Mouse (Mus musculus) MEL (cell line): Measurements from ENCODE around the gene Cyp17a1. TPM values are rescaled to one million over a fixed set of nuclear protein-coding genes. Genes with fewer than 3 reads are reported as not detected.

Experiments
- DNase-seq: peaks from one replicate; pipeline ENCODE4 v3.0.0; 2011; ENCODE audit warnings: low read depth, low spot score
- H3K27ac ChIP-seq: 2 replicates; pipeline ENCODE4 v1.5.1; 2012; ENCODE audit warnings: low read depth, mild to moderate bottlenecking, control low read depth, low read length, moderate library complexity; ENCODE audit not compliant: control insufficient read depth
- H3K27me3 ChIP-seq, 2 experiments: fragments of 150-350 bp in 1 of 2; sonication (generic) in 1 of 2; 2 replicates each; pipeline ENCODE4 v1.6.1; 2012; ENCODE audit warnings: low read length in 2 of 2, mild to moderate bottlenecking in 2 of 2, improper control_type of control experiment in 1 of 2, moderate library complexity in 1 of 2; ENCODE audit not compliant: insufficient read depth in 2 of 2, control insufficient read depth in 1 of 2
- H3K36me3 ChIP-seq, 2 experiments: 2 replicates each; pipeline ENCODE4 v1.6.1; 2012 to 2014; ENCODE audit warnings: low read length in 2 of 2, improper control_type of control experiment in 1 of 2, inconsistent platforms in 1 of 2, mild to moderate bottlenecking in 1 of 2; ENCODE audit not compliant: insufficient read depth in 2 of 2, control insufficient read depth in 1 of 2
- H3K4me1 ChIP-seq, 2 experiments: fragments of 150-350 bp in 1 of 2; sonication (generic) in 1 of 2; 2 replicates each; pipeline ENCODE4 v1.6.1; 2012; ENCODE audit warnings: low read length in 2 of 2, improper control_type of control experiment in 1 of 2, mild to moderate bottlenecking in 1 of 2; ENCODE audit not compliant: insufficient read depth in 2 of 2, control insufficient read depth in 1 of 2
- H3K4me3 ChIP-seq, 2 experiments: fragments of 150-350 bp in 1 of 2; sonication (generic) in 1 of 2; 2 replicates each; pipeline ENCODE4 v1.5.1; 2012; ENCODE audit warnings: low read depth in 2 of 2, low read length in 2 of 2, mild to moderate bottlenecking in 2 of 2, moderate library complexity in 2 of 2, control low read depth in 1 of 2, improper control_type of control experiment in 1 of 2; ENCODE audit not compliant: control insufficient read depth in 1 of 2, insufficient read depth in 1 of 2
- H3K79me2 ChIP-seq: 2 replicates; pipeline ENCODE4 v1.6.1; 2012; ENCODE audit warnings: mild to moderate bottlenecking, low read length, moderate library complexity; ENCODE audit not compliant: control insufficient read depth, poor library complexity, insufficient read depth
- H3K9ac ChIP-seq: 2 replicates; pipeline ENCODE4 v1.6.1; 2012; ENCODE audit warnings: low read depth, mild to moderate bottlenecking, control low read depth, low read length, moderate library complexity; ENCODE audit not compliant: control insufficient read depth, poor library complexity, severe bottlenecking
- H3K9me3 ChIP-seq: fragments of 150-350 bp; sonication (generic); replicated peaks from 2 replicates; pipeline ENCODE4 v1.6.1; 2012; ENCODE audit warnings: mild to moderate bottlenecking, low read length, improper control_type of control experiment, moderate library complexity; ENCODE audit not compliant: insufficient read depth
- BHLHE40 ChIP-seq: IDR thresholded peaks from 2 replicates; pipeline ENCODE4 v1.6.1; 2012; ENCODE audit warnings: low read depth, mild to moderate bottlenecking, inconsistent platforms, low read length, improper control_type of control experiment, borderline replicate concordance
- CHD1 ChIP-seq: IDR thresholded peaks from 2 replicates; pipeline ENCODE4 v1.6.1; 2012; ENCODE audit warnings: low read depth, mild to moderate bottlenecking, inconsistent platforms, low read length, improper control_type of control experiment
- CTCF ChIP-seq, 3 experiments: IDR thresholded peaks in 2 of 3; conservative IDR thresholded peaks in 1 of 3; 2 replicates each; pipeline ENCODE4 v1.5.1; 2011 to 2012; ENCODE audit warnings: low read length in 3 of 3, low read depth in 2 of 3, mild to moderate bottlenecking in 2 of 3, improper control_type of control experiment in 1 of 3, inconsistent platforms in 1 of 3, mixed read lengths in 1 of 3, moderate library complexity in 1 of 3; ENCODE audit not compliant: control insufficient read depth in 1 of 3, insufficient read depth in 1 of 3, poor library complexity in 1 of 3, severe bottlenecking in 1 of 3
- ELF1 ChIP-seq: IDR thresholded peaks from 2 replicates; pipeline ENCODE4 v1.6.1; 2014; ENCODE audit warnings: low read depth, mild to moderate bottlenecking, inconsistent platforms, low read length, improper control_type of control experiment, moderate library complexity
- ETS1 ChIP-seq: IDR thresholded peaks from 2 replicates; pipeline ENCODE4 v1.6.1; 2012; ENCODE audit warnings: low read depth, mild to moderate bottlenecking, inconsistent platforms, low read length, improper control_type of control experiment, moderate library complexity
- GATA1 ChIP-seq: IDR thresholded peaks from 2 replicates; pipeline ENCODE4 v1.6.1; 2011; ENCODE audit warnings: low read depth, low read length, improper control_type of control experiment
- HCFC1 ChIP-seq: IDR thresholded peaks from 2 replicates; pipeline ENCODE4 v1.6.1; 2012; ENCODE audit warnings: low read depth, mild to moderate bottlenecking, inconsistent platforms, low read length, improper control_type of control experiment, moderate library complexity
- JUND ChIP-seq: IDR thresholded peaks from 2 replicates; pipeline ENCODE4 v1.6.1; 2011; ENCODE audit warnings: low read depth, mild to moderate bottlenecking, improper control_type of control experiment, low read length
- KAT2A ChIP-seq: conservative IDR thresholded peaks from 2 replicates; pipeline ENCODE4 v1.6.1; 2012; ENCODE audit warnings: low read depth, low read length, improper control_type of control experiment, inconsistent platforms
- MAFK ChIP-seq: IDR thresholded peaks from 2 replicates; pipeline ENCODE4 v1.6.1; 2011; ENCODE audit warnings: low read depth, mild to moderate bottlenecking, low read length, improper control_type of control experiment, borderline replicate concordance
- MXI1 ChIP-seq: IDR thresholded peaks from 2 replicates; pipeline ENCODE4 v1.6.1; 2011; ENCODE audit warnings: mild to moderate bottlenecking, low read depth, low read length, improper control_type of control experiment
- MYC ChIP-seq: IDR thresholded peaks from 2 replicates; pipeline ENCODE4 v1.6.1; 2011; ENCODE audit warnings: low read depth, mild to moderate bottlenecking, low read length, improper control_type of control experiment, moderate library complexity
- NELFE ChIP-seq: IDR thresholded peaks from 2 replicates; pipeline ENCODE4 v1.6.1; 2011; ENCODE audit warnings: low read depth, low read length, improper control_type of control experiment
- NRF1 ChIP-seq: IDR thresholded peaks from 2 replicates; pipeline ENCODE4 v1.6.1; 2014; ENCODE audit warnings: low read depth, mild to moderate bottlenecking, inconsistent platforms, low read length, improper control_type of control experiment, moderate library complexity; ENCODE audit not compliant: poor library complexity, insufficient read depth, severe bottlenecking
- POLR2A ChIP-seq, 2 experiments: IDR thresholded peaks; 2 replicates each; pipeline ENCODE4 v1.6.1; 2011 to 2012; ENCODE audit warnings: low read length in 2 of 2, mild to moderate bottlenecking in 2 of 2, control low read depth in 1 of 2, improper control_type of control experiment in 1 of 2, low read depth in 1 of 2, moderate library complexity in 1 of 2; ENCODE audit not compliant: control insufficient read depth in 1 of 2, insufficient read depth in 1 of 2, poor library complexity in 1 of 2
- POLR2AphosphoS2 ChIP-seq: IDR thresholded peaks from 2 replicates; pipeline ENCODE4 v1.6.1; 2011; ENCODE audit warnings: low read length, improper control_type of control experiment
- RCOR1 ChIP-seq: IDR thresholded peaks from 2 replicates; pipeline ENCODE4 v1.6.1; 2012; ENCODE audit warnings: low read depth, mild to moderate bottlenecking, inconsistent platforms, low read length, improper control_type of control experiment
- TBP ChIP-seq: IDR thresholded peaks from 2 replicates; pipeline ENCODE4 v1.8.0; 2011; ENCODE audit warnings: low read depth, low read length, improper control_type of control experiment
- TCF12 ChIP-seq: IDR thresholded peaks from 2 replicates; pipeline ENCODE4 v1.6.1; 2014; ENCODE audit warnings: low read depth, mild to moderate bottlenecking, inconsistent platforms, low read length, improper control_type of control experiment, moderate library complexity
- USF1 ChIP-seq: IDR thresholded peaks from 2 replicates; pipeline ENCODE4 v1.6.1; 2014; ENCODE audit warnings: low read depth, mild to moderate bottlenecking, inconsistent platforms, low read length, improper control_type of control experiment, moderate library complexity
- USF2 ChIP-seq, 2 experiments: IDR thresholded peaks; 2 replicates each; pipeline ENCODE4 v1.6.1; 2011 to 2012; ENCODE audit warnings: improper control_type of control experiment in 2 of 2, low read length in 2 of 2, borderline replicate concordance in 1 of 2, inconsistent platforms in 1 of 2, low read depth in 1 of 2, mild to moderate bottlenecking in 1 of 2; ENCODE audit not compliant: insufficient read depth in 1 of 2
- ZC3H11A ChIP-seq: IDR thresholded peaks from 2 replicates; pipeline ENCODE4 v1.6.1; 2012; ENCODE audit warnings: low read depth, mild to moderate bottlenecking, inconsistent platforms, low read length, improper control_type of control experiment
- ZMIZ1 ChIP-seq: IDR thresholded peaks from 2 replicates; pipeline ENCODE4 v1.6.1; 2012; ENCODE audit warnings: low read depth, mild to moderate bottlenecking, inconsistent platforms, low read length, improper control_type of control experiment, moderate library complexity
- polyA plus RNA-seq, 2 experiments: library from polyadenylated mRNA; stranded (reverse) in 1 of 2; unstranded in 1 of 2; fragments of >175 nt in 1 of 2; fragments of >200 nt in 1 of 2; gene quantifications; 2 replicates each; pipeline versions ENCODE4 v1.2.1 to v1.2.4; 2012; ENCODE audit warnings: low replicate concordance in 2 of 2, low read depth in 1 of 2; ENCODE audit not compliant: insufficient read length in 2 of 2, insufficient read depth in 1 of 2, missing spikeins in 1 of 2
- total RNA-seq: library from RNA; depleted of rRNA; stranded (reverse); fragments of 300-350 nt; gene quantifications from 2 replicates; pipeline ENCODE4 v1.2.3, GENCODE M21; 2012

Gene Cyp17a1
- total and polyA plus RNA-seq, 3 experiments = not detected

DNA sequence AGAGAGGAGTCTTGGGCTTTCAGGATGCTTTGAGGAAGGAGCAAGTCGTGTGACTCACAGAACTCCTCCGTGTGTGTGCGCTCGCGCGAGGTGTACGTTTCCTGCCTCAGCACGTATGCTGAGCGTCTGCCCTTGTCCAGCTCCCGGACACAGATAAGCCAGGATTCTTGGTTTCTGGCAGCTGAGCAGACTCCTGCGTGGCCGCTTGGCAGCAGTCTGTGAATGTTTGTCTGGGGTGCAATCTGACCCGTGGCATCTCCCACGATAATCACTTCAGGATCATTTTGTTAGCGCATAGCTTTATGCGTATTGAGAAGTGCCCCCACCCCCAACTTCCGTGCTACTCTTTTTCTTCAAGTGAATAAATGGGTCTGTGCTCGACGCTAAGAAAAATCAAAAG is 54.0 kb downstream of the Cyp17a1 start:
- no peak overlapping the region for H3K4me3 ChIP-seq
- H3K27ac ChIP-seq = no peak overlapping the region
- DNase-seq = no peak
- TF ChIP-seq GATA1 (no peak), TCF12 (no peak), NELFE (no peak), ZC3H11A (no peak), ELF1 (no peak), KAT2A (no peak), JUND (no peak), CHD1 (no peak), USF2 (IDR thresholded peaks at IDR 0.05; ENCODE audit: borderline replicate concordance in 1 of 2, insufficient read depth in 1 of 2, low read depth in 1 of 2, low read length in 2 of 2) (no peak), MXI1 (no peak), HCFC1 (no peak), ZMIZ1 (no peak), NRF1 (no peak), USF1 (no peak), BHLHE40 (no peak), POLR2A (IDR thresholded peaks at IDR 0.05; ENCODE audit: control insufficient read depth in 1 of 2, insufficient read depth in 1 of 2, low read depth in 1 of 2, low read length in 2 of 2, poor library complexity in 1 of 2) (no peak), RCOR1 (no peak), MAFK (no peak), POLR2AphosphoS2 (no peak), CTCF (IDR thresholded peaks at IDR 0.05 in 2 of 3, conservative IDR thresholded peaks at IDR 0.05 in 1 of 3; ENCODE audit: control insufficient read depth in 1 of 3, insufficient read depth in 1 of 3, low read depth in 2 of 3, low read length in 3 of 3, poor library complexity in 1 of 3, severe bottlenecking in 1 of 3) (no peak)
- no peaks in the 10 kb centered on the region for H3K79me2 ChIP-seq
- H3K4me1 ChIP-seq = no peaks in the 10 kb centered on the region
- H3K9ac ChIP-seq = no peak overlapping the region
- H3K36me3 ChIP-seq = peaks cover 0 to 5% of the 10 kb centered on the region in 2 experiments; a peak in 2 of 4 replicates
- no peaks in the 10 kb centered on the region for H3K9me3 ChIP-seq
- H3K27me3 ChIP-seq = no peaks in the 10 kb centered on the region

DNA sequence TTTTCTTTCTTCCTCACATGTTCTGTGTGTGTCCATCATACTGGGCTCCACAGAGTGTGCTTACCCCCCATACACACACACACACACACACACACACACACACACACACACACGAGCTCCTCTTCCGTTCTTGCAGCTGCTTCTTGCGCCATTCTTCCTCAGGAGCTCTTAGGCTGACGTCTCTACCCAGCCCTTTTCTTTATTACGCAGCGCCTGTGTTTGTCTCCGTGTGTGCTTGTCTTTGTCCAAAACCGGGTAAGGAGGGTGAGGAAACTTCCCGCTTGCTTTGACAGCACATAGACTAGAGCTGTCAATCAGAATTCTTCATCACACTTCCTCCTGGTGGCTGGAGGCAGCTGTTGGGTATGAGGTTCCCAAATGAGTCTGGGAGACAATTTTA is 54.6 kb downstream of the Cyp17a1 start:
- peaks cover 0 to 7% of the 10 kb centered on the region in 2 experiments; a peak in 2 of 4 replicates for H3K36me3 ChIP-seq
- H3K79me2 ChIP-seq = no peaks in the 10 kb centered on the region
- no peaks in the 10 kb centered on the region for H3K9me3 ChIP-seq
- no peak overlapping the region for H3K4me3 ChIP-seq
- TF ChIP-seq POLR2A (IDR thresholded peaks at IDR 0.05; ENCODE audit: control insufficient read depth in 1 of 2, insufficient read depth in 1 of 2, low read depth in 1 of 2, low read length in 2 of 2, poor library complexity in 1 of 2) (no peak), POLR2AphosphoS2 (no peak), MYC (no peak), MAFK (no peak), RCOR1 (no peak), ETS1 (no peak), TBP (no peak), ELF1 (no peak), MXI1 (no peak), HCFC1 (no peak)
- no peak overlapping the region for H3K9ac ChIP-seq
- H3K27ac ChIP-seq = no peak overlapping the region
- H3K4me1 ChIP-seq = no peaks in the 10 kb centered on the region
- no peak for DNase-seq
- H3K27me3 ChIP-seq = no peaks in the 10 kb centered on the region
